Mouse (Mus musculus) mouse embryonic stem cell (cell line): Measurements from ENCODE around the gene Prpf38b.
"Not testable (repeated sequence)": the region's sequence is repeated elsewhere in the genome, so short reads cannot be mapped to it uniquely, and the experiment has no call there.

Experiments used
- in situ Hi-C, 2 experiments: fragments of 300-500 bp; cut with MboI; formaldehyde crosslinking; loops; 1 replicate in 1 of 2; 3 replicates in 1 of 2; pipeline ENCODE4 v1.14.3; 2019 to 2020; ENCODE audit warnings: low sequenced_read_pairs in 2 of 2, low pct_unique_long_range_greater_than_20kb in 1 of 2, mixed read lengths in 1 of 2; ENCODE audit not compliant: unreplicated experiment in 1 of 2

Gene Prpf38b

DNA sequence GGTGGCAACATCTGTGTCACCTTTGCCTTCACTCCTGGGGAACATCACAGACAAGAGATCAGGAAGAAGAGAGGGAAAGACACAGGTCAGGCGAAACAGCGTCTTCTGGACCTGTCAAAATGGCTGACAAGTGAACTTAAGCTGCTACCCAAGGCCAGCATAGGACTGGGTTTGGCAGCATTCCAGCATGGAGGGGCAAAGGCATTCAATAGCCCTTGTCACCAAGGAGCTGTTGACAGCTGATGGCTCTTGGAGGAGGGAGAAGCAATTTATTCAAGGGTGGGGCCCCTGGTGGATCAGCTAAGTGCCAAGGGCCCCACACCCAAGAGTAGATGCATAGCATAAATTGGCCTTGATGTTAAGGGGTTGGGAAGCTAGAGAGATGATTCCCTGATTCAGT lies 32.4 kb downstream of the Prpf38b start:
- in situ Hi-C loops, result no loop called here

DNA sequence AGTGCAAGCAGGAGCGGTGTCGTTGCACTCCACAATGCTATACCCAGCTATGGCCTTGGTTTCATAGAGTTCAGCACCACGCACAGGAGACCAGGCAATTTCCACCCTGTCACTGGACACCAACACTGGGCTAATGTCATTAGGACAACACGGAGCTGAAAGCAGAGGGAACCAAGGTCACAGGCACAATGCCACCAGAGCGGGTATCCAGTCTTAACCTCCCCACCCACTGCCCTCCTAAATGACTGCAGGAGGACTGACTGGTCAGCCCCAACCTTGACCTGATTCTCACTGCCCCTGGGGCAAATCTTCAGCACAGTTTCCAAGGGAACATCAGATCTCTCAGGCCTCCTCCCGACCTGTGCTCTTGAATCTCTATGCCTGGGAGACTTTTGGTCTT lies 40.9 kb downstream of the Prpf38b start:
- in situ Hi-C loops, result no loop called here

DNA sequence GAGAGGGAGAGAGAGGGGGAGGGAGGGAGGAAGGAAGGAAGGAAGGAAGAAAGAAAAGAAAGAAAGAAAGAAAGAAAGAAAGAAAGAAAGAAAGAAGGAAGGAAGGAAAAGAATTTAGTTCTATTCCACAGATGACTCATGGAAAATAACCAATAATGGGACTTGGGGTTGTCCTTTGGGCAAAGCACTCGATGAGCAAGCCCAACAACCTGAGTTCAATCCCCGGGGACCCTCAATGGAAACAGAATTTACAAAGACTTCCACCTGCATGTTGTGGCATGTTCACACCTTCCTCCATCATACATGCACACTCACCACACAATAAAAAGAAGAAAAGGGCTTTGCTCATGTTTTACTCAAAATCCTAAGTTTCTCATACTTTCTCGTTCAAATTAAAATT lies 44.1 kb downstream of the Prpf38b start:
- in situ Hi-C loops, result no loop called here

DNA sequence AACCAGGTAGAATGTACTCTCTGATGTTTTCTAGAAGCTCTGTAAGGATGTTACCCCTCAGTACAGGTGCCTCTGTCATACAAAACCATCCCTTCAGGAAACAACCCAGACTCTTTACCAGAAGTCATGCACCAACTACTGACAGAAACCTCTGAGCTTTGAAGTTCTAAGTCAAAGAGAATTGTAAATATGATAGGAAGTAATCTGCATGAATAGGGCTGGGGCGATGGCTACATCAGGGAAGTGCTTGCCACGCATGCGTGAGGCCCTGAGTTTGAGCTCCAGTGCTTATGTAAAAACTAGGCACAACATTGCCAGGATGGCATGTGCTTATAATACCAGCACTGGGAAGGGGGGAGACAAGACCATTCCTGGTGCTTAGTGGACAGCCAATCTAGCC lies 45.9 kb downstream of the Prpf38b start:
- in situ Hi-C loops, result no loop called here

DNA sequence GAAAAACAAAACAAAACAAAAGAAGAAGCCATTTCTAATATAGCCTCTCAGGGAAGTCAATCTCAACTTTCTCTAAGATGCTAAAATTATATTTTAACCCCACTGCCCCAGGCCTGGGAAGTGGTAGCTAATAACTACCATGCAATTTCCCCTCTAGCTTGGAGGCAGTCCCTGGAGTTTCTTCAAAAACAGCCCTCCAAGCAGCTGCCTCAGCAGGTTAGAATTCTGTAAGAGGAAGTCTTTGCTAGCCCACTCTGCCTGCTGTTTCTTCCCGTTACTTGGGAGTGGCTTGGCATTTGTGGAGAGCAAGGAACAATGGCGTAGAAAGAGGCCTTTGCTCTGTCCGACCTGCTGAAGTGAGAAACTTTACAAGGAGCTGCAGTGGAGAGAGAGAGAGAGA lies 46.4 kb downstream of the Prpf38b start:
- in situ Hi-C loops, result no loop called here

DNA sequence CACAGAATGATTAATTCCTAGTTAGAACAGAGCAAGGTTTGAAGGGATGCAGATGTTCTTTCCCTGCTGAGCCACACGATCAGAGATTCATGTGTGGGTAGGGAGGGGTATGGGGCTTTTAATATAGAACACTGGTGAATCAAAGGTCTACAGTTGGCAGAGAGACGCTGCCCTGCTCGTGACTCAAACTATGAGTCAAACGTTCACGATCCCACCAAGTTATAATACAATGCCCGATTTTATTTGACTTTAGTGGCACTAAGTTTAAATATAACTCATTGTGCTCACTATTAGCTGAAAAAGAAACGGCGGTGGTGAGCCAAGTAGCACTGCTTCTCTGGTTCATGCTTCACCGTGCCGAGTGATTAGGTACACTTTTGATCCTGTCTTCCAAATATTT lies 48.4 kb downstream of the Prpf38b start:
- in situ Hi-C loops, result no loop called here

DNA sequence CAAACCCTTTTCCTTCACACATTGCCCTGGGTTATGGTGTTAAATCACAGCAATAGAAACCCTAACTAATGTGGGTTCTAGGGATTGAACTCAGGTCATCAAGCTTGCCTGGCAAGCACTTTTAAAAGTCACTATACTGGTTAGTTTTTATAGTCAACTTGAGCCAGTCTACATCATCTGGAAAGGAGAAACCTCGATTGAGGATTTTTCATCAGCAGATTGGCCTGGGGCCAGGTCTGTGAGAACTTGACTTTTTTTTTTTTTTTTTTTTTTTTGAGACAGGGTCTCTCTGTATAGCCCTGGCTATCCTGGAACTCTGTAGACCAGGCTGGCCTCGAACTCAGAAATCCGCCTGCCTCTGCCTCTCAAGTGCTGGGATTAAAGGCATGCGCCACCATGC lies 49.2 kb downstream of the Prpf38b start:
- in situ Hi-C loops, result not testable (repeated sequence)

DNA sequence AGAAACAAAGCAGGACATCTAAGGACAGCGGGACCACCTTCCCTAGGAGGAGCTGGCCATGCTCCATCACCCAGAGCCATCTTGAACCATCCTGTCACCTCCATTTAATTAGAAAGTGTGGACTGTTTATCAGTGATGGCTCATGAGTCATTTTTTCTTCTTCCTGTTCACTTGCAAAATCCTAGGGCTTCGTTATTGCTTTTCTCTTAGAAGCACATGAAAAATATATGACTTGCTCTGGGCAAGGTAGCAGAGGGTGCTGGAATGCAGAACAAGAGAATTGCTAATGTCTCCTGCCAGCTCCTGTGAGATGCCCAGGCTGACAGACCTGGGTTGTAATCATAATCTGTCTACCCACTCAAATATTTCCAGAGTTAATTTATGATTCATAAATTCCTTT lies 50.7 kb downstream of the Prpf38b start:
- in situ Hi-C loops, result no loop called here

DNA sequence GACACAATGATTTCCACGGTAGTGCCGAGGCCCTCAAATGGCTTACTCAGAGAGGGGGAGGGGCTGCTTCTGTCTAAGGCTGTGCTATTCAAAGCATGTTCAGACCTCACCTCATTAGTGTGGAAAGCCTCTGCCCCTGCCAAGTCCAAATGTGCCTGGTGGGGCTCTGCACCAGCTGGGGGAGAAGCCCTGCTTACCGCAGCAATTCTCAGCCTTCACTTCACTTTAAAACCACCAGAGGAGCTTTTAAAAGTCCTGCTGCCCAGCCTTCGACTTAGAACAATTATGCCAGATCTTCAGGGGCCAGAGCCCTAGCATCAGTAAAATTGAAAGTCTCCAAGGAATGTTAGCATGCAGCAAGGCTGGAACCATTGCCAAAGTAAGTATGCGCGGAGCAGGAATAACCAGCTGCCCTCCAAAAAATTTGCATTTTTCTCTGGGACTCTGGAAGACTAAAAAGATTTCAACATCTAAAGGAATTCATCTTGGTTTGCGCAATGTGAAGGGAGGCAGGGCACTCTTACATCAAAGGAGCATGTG lies 53.2 kb downstream of the Prpf38b start:
- in situ Hi-C loops, result no loop called here

DNA sequence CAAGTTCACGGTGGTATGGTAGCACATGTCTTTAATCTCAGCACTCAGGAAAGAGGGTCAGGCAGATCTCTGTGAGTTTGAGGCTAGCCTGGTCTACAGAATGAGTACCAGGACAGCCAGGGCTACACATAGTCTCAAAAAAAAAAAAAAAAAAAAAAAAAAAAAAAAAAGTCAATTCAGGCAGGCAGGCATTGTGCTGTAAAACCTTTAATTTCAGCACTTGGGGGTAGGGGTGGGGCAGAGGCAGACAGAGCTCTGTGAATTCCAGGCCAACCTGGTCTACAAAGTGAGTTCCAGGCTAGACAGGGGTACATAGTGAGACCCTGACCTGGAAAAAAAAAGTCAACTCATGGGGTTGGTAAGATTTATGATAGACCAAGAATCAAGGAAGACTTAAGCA lies 53.8 kb downstream of the Prpf38b start:
- in situ Hi-C loops, result no loop called here

DNA sequence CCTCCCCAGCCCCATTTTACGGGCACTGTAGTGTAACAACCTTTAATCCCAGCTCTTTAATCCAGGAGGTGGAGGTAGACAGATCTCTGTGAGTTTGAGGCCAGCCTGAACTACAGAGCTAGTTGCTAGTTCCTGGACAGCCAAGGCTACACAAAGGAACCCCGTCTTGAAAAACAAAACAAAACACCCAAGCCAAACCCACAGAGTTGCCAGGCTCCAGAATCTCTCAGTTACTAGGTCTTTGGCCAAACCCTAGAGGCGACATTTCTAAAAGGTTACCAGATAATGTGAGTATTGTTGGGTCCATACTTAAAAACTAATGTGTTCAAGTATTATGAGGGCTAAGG lies 54.4 kb downstream of the Prpf38b start:
- in situ Hi-C loops, result no loop called here

DNA sequence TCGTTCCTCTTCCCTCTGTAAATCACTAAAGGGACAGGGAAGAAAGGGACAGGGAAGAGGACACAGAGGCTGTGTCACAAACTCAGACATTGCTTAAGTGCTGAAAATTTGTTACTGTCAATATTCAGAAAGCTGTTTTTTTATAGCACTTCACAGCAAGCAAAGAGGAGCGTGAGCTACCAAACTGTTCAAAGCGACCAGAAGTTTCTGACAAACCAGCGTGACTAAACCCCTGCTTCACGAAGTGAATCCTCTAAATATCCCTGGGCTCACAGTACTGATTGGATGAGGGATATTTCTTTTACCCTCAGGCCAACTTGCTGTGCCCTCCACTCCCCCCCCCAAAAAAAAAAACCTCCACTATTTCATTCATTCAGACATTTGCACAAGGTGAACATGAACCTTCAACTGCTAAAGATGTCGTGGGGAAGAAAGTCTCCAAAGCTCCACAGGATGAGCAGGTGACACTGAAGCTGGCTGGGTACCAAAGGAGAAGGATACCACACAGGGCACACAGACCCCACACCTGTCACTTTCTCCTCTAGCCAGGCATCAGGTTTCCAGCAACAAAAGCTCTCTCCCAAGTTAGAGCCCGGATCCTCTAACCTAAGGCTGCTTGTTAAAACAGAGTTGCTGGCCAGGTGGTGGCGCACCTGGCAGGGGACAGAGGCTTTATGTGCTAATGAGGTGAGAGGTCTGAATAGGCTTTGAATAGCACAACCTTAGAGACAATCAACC lies 55.0 kb downstream of the Prpf38b start:
- in situ Hi-C loops, result no loop called here

DNA sequence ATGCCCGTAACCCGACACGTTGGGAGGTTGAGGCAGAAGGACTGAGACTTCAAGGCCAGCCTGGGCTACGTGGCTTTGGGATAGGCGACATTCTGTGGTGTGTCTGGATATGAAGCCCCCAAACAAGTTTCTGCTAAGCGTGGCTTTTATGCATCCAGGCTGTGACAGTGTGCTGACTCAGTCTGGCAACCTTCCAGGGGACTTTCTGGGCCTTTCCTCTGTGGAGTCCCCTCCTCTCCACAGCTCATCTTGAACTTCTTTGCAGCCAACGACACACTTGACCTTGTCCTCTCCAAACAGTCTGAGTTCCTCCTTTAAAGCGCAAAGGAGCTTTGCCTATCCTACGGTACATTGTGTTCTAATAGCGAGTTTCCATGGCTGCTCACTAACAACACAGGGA lies 55.7 kb downstream of the Prpf38b start:
- in situ Hi-C loops, result no loop called here

DNA sequence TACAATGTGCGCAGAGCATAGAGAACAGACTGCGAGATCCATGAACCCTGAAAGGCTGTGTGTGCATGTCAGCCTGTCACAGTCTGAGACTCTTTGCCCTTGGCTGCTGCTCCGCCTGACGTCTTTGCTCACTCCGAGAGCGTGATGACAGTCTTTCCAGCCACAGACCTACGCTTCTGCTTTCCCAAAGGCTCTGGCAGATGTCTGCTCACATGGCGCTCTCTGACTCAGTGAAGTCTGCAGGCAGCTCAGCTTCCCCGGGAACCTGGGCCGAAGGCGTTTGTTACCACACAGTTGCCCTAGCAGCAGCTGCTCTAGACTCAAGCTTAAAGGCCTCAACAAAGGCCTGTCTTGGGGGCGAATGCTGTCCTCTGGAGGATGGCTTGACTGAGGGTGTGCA lies 56.2 kb downstream of the Prpf38b start:
- in situ Hi-C loops, result no loop called here

DNA sequence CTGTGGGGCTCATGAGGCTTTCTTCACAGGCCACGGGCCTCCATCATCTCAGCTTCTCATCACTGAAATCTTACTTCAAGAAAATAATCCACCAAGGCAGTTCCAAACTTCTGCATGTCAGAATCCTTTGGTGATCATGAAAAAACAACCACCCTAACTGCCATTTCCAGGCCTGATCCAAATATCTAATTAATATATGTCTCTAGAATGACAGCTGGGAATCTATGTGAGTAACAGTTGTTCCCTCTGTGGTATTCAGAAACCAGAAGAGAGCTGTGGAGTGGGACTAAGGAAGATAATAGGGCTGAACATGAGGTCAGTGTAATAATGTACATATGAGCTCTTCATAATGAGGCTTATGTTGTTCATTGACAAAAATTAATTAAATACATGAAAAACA lies 58.3 kb downstream of the Prpf38b start:
- in situ Hi-C loops, result no loop called here
